Mouse (Mus musculus) layer of hippocampus, adult 2 months (tissue): ENCODE measurements at regions not wholly inside any gene's neighbourhood (a gene's known extent, or its start where the extent isn't known, plus 50 kb on each side); places are given as distances from the start of the nearest gene placed in this dataset.

ENCODE experiments used
- DNase-seq, 2 experiments: peaks; one replicate each; pipeline ENCODE4 v3.0.0; 2022; ENCODE audit warnings: low spot score in 2 of 2
- H3K27ac ChIP-seq: fragments of 200-600 bp; 2 replicates; pipeline ENCODE4 v1.8.1; 2022
- H3K4me3 ChIP-seq: fragments of 200-600 bp; 2 replicates; pipeline ENCODE4 v1.8.1; 2022; ENCODE audit warnings: mild to moderate bottlenecking
- CTCF ChIP-seq: fragments of 200-600 bp; conservative IDR thresholded peaks from 2 replicates; pipeline ENCODE4 v1.8.1; 2022; ENCODE audit warnings: antibody characterized with exemption, mild to moderate bottlenecking, moderate library complexity

GRCm38 (mm10) chr4:95507141-95507945 lies 50.0 kb upstream of the Fggy start:
- no peak for TF ChIP-seq CTCF
- Histone ChIP-seq H3K4me3 (no peak overlapping the region), H3K27ac (no peak overlapping the region)
- DNase-seq = no peak
